Mouse (Mus musculus) cortical plate, adult 2 months (tissue): ENCODE results near the gene Top3b.
A peak's percentile ranks its signal among the peaks of the same experiment; 100 is the strongest.

ENCODE experiments used
- CTCF ChIP-seq: fragments of 200-500 bp; IDR thresholded peaks from 2 replicates; pipeline ENCODE4 v1.5.1; 2011; ENCODE audit warnings: mild to moderate bottlenecking, control low read depth, low read length; ENCODE audit not compliant: insufficient read depth; ENCODE audit errors: extremely low read depth
- POLR2A ChIP-seq: fragments of 200-500 bp; IDR thresholded peaks from 2 replicates; pipeline ENCODE4 v1.6.1; 2011; ENCODE audit warnings: mild to moderate bottlenecking, low read length, control low read depth; ENCODE audit not compliant: insufficient read depth; ENCODE audit errors: extremely low read depth

GRCm38 (mm10) chr16:16921021-16921435, 50.5 kb downstream of the Top3b start:
- TF ChIP-seq POLR2A (no peak), CTCF (peak; percentile 52; the same call in 1 of the 2 replicates)
